Mouse (Mus musculus) c-Kit-positive CD71-positive TER-119-negative erythroid progenitor cells, embryonic 14.5 days (primary cell): ENCODE measurements at regions not wholly inside any gene's neighbourhood (a gene's known extent, or its start where the extent isn't known, plus 50 kb on each side); places are given as distances from the start of the nearest gene placed in this dataset.

Experiments used
- DNase-seq: peaks from one replicate; pipeline ENCODE4 v3.0.0-alpha.2; 2013; ENCODE audit warnings: low read depth

- no peak for DNase-seq
These were observed 284.6 kb upstream of the Adgrl2 start for GRCm38 (mm10) chr3:149274987-149275386.

GRCm38 (mm10) chr3:149273993-149274692, 283.8 kb upstream of the Adgrl2 start:
- peak; percentile 5 for DNase-seq

GRCm38 (mm10) chr3:149270459-149270858, 280.1 kb upstream of the Adgrl2 start:
- no peak for DNase-seq

DNA sequence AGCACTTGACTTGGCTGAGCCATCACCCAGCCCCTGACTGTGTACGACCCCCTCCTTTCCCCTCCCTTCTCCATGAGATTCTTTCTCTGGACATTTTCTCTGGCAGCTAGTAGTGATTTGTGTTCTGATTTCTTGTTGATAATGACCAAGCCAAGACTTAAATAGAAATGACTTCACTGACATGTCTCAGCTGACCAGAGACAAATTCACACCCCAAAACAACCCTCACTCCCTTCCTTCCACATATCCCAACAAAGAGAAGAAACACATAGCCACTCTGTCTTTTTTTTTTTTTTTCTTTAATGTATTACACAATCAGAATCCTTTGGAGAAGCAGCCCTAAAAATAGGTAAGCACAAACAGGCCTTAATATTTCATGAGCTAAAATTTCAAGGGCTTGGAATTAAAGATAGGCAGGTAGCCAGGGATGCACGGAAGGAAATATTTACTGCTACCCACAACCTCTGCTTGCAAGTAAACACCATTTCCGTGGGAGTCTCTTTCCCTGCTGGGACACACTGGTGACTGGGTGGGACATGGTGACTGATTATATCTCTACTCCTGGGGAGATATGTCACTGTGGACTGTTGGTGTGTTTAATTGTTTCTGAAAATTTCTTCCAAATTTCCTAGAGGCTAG, 272.1 kb upstream of the Adgrl2 start:
- no peak for DNase-seq

DNA sequence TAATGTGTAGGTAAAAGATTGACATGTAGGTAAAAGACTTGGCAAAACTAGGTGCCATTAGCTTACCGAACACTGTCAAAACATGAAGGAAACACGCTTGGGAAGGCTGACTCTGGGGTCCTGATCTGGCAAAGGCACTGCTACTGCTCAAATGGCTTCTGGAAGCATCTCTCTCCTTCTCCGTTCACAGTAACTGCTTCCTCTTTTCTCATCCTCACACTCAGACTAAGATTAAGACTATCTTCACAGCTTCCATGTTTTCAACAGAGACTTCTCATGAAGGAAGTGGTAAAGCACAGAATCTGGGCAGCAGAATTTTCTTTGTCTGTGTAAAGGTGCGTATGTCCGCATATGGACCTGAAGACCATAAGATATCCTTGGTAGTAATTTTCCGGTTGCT, 271.4 kb upstream of the Adgrl2 start:
- no peak for DNase-seq

DNA sequence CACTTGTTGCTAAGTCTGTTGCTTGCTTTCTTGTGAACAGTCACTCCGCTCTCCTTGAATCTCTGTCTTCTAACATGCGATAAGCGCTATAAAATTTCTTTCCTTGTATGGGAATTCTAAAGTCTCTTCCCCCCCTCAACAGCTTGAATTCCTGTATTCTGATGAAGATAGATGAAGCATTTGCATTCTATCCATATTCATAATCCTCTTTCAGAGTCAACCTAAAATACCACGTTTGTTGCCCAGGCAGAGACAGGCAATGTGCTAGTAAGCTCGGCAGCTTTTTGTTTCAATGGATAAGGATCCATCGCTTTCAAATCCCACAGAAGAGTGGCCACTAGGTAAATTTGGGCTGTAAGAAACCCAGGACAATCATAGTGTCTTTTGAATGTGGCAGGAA, 268.5 kb upstream of the Adgrl2 start:
- DNase-seq, result no peak

- no peak for DNase-seq
These were observed 266.5 kb upstream of the Adgrl2 start for GRCm38 (mm10) chr3:149256891-149257290.

DNA sequence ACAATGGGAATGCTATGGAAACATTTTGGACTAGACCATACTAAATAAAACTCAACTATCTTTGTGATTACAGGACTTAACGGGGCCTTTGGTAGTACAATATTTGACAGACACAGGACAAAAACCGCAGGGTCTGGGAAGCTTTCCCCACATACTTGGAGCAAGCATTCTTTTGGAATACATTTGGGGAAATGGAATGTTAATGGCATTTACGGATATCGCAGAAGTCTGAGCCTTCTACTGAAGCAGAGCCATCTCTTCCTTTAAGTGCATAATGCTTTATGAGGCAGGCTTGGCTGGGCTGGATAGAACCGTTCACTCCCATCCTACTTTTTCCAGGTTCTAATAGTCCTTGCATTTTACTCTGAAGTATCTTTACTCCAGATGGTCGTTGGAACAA, 262.7 kb upstream of the Adgrl2 start:
- DNase-seq, result no peak

- no peak for DNase-seq
These were observed 261.8 kb upstream of the Adgrl2 start for GRCm38 (mm10) chr3:149252144-149252543.

DNA sequence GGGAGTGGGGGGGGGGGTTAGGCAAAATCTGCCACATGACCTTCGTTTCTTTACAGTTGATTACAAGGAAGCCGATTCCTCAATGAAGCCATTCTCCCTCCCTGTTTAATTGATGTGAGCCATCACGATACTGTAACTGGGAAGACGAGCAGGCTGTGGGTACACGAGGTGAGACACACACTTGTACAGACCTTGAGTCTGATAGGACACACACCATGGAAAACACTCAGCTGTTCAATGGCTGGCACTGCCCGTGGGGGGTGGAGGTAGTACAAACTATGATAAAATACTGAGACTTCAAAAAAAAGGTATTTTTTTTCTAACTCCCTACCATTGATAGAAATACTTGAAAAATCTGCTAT, 257.3 kb upstream of the Adgrl2 start:
- DNase-seq, result no peak

DNA sequence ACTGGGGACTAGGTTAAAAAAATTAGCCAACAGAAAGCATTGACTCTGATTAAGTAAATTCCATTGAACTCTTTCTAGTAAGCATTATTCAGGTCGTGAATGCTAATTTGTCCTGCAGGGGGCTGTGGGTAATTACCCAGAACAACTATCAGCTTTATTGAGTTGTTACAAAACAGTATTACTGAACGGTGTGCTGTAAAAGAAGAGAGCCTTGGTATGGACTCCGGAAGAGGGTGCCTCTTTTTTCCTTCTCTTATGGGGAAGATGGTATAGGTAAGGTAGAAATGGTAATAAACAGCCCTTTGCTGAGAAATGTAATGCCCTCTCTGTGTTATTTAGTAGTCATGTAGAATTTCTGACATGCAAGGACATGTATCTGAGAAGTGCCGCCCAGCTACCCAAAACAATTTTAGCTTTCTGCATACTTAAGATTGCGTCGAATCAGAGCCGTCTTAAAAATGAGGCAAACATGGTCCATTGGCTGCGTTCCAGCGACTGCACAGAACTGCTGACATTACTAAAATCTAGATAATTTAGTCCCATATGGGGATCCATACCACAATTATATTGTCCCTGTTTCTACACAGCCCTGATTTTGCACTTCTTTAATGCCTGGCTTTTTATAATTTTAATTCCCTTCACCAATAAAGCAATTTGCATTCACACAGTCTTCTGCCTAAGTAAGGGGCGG, 256.7 kb upstream of the Adgrl2 start:
- no peak for DNase-seq

DNA sequence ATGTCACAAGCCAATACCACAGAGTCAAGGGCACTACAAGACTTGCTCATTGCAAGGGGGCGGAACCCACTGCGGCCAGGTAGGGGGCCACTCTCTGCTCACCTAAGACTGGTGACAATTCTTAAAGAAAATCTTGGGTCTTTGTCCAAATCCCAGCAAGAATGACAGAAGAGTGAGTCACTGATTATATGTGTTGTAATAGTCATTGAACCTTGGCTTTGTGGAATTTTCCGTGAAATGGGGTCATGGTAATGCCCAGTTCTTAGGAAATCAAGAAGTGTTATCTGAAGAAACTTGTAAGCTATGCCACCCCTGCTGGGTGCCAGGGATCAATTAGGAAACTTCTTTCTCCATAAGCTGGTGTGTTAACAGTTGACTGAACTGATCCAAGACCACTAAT, 249.3 kb upstream of the Adgrl2 start:
- no peak for DNase-seq

DNA sequence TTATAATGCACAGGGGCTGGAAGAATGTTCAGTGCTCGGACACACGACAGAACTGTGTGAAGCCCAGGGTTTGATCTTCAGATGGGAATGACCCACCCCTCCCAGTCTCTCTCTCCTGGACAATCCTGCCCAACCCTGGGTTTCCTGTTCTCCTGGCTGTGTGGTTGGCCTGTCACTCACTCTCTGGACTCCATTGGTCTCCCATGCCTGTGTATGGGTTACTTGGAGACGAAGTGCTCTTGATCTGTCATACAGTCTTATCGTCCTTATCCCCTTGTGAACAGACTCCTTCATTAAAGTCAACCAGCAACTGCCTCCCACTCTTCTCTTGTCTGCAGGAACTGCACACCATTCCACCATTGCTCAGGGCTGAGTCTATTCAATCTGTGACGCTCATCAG, 247.7 kb upstream of the Adgrl2 start:
- DNase-seq, result no peak

DNA sequence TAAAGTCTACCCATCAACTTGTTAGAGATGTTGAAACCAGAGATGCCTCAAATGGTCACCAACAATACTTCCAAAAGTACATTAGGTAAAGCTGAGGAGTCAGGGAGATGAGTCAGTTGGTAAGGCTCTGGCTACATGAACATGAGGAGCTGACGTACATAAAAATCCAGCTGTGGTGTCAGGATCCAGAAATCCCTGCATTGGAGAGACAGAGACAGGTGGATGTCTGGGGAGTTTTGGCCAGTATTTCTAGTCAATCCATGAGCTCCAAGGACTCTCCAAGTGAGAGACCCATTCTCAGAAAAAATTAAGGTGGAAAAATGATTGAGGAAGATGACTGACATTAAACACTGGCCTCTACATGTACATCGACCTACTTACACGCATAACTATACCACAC, 244.8 kb upstream of the Adgrl2 start:
- DNase-seq, result no peak

DNA sequence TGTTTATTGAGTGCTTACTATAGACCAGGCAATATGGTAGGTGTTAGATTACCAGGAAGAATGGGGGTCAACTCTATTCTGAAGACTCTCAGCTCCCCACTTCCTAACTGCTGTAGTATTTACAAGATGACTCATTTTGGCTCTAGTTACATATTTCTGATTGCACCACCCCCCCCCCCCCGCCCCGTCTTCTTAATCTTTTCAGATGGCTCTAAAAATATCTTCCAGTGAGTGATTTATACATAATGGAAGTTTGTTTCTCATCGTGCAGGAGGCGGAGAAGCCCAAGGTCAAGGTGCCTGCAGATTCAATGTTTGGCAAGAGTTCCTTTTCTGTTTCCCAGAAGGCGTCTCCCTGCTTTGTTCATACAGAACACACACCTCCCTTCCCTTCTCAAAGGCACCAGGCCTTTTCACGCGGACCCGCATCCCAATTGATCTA, 243.4 kb upstream of the Adgrl2 start:
- DNase-seq, result no peak

GRCm38 (mm10) chr3:149233191-149233641, 242.9 kb upstream of the Adgrl2 start:
- DNase-seq, result no peak

DNA sequence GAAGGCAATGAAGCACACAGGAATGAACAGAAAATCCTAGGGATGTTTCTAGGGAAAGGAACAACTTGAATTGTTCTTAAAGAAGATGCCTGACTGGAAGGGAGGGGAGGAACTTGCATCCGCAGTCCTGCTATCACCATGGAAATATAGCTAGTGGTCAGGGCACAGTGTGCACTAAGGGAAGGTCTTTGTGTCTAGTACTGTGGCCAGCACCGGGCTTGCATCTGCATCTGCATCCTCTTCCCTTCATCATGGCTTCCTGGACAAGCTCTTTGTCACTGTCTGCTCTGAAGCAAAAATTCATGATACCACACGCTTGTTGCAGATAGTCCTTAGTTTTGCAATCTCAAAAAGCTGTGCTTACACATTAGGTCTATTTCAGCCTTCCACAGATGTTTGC, 241.0 kb upstream of the Adgrl2 start:
- no peak for DNase-seq

DNA sequence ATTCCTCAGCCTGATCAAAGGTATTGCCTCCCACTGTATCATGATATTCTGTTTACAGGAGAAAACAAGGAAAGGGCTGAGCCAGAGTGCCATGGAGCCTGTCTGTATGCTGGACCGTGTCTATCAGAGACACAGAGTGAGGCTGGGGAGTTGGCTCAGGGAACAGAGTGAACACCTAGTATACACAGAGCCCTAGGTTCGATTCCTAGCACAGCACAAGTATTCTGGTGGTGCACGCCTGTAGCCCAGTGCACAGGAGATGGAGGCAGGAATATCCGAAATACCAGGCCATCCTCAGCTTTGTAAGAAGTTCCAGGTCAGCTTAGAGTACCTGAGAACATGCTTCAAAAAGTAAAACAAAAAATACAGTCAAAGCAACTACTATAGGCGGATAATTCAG, 237.2 kb upstream of the Adgrl2 start:
- DNase-seq, result no peak

DNA sequence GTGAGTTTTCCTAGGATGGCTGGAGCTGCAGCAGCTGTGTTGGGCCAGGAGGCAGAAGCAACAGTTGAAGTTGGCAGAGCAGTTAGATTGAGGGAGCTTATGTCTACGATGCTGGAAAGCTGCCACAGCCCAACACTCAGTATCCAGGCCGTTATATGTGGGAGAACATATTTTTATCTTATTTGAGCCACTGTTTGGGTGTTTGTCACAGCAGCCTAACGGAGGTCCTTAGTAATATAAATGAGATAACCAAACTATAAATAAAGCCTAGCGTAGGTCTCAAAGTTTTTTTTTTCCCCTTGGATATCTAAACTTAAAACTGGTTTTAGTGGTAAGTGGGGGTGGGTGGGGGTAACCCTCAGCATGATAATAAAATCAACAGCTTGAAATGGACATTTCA, 236.4 kb upstream of the Adgrl2 start:
- no peak for DNase-seq

GRCm38 (mm10) chr3:149225684-149226083, 235.3 kb upstream of the Adgrl2 start:
- no peak for DNase-seq

DNA sequence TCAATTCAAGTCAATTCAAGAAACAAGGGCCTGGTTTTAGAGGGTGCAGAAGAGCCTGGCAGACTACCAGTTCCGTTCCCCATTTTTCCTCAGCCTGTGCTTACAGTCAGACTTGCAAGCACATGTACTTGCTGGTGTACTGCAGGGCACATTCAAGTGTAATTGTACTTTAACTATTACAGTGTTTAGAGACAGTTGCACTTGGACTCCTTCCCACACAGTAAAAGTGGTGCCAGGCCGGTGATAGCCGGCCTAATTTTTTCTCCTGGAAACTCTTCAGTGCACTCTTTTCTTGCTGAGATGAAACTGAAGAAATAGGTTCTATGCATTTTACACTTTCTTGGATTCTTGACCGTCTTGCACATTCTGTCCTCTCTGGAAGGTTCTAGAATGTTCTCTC, 233.9 kb upstream of the Adgrl2 start:
- DNase-seq, result no peak

DNA sequence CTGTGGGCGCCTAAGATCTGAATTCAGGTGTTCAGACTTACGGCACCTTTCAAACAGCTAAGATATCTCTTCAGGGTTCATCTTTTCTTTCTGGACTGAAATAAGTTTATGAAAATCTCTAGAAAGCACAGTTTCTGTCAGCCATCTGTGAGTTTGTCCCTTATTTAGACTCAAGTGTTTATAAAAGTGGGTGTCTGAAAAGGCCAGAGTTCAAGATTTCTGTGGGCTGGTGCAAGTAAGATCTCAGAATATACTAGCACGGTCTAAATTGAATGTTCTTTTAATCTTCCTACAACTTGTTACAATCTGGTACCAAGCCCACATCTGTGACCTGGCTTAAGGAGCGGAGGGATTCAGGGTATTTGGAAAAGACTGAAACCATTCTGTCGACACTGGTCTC, 233.4 kb upstream of the Adgrl2 start:
- no peak for DNase-seq

GRCm38 (mm10) chr3:149220958-149221357, 230.6 kb upstream of the Adgrl2 start:
- DNase-seq, result no peak
